Mouse (Mus musculus) heart, adult 2 months (tissue): ENCODE measurements at regions not wholly inside any gene's neighbourhood (a gene's known extent, or its start where the extent isn't known, plus 50 kb on each side); places are given as distances from the start of the nearest gene placed in this dataset.

Experiments
- CTCF ChIP-seq: fragments of 200-600 bp; IDR thresholded peaks from 2 replicates; pipeline ENCODE4 v1.8.1; 2022; ENCODE audit warnings: antibody characterized with exemption, mild to moderate bottlenecking, moderate library complexity
- POLR2A ChIP-seq: fragments of 200-500 bp; IDR thresholded peaks from 2 replicates; pipeline ENCODE4 v1.6.1; 2011; ENCODE audit warnings: mild to moderate bottlenecking, low read depth, low read length, control low read depth; ENCODE audit not compliant: insufficient read depth

GRCm38 (mm10) chr5:39417845-39418154 lies 337.5 kb downstream of the Hs3st1 start:
- TF ChIP-seq CTCF (no peak), POLR2A (no peak)
